Mouse (Mus musculus) erythroblast, embryonic 14.5 days (primary cell): ENCODE data around the gene Hdac7.

Experiments
- GATA1 ChIP-seq: IDR thresholded peaks from 2 replicates; pipeline ENCODE4 v1.6.1; 2012; ENCODE audit warnings: low read length, inconsistent platforms, mixed read lengths
- TAL1 ChIP-seq: IDR thresholded peaks from 3 replicates; pipeline ENCODE4 v1.6.1; 2012; ENCODE audit warnings: low read length, inconsistent platforms, mixed read lengths

DNA sequence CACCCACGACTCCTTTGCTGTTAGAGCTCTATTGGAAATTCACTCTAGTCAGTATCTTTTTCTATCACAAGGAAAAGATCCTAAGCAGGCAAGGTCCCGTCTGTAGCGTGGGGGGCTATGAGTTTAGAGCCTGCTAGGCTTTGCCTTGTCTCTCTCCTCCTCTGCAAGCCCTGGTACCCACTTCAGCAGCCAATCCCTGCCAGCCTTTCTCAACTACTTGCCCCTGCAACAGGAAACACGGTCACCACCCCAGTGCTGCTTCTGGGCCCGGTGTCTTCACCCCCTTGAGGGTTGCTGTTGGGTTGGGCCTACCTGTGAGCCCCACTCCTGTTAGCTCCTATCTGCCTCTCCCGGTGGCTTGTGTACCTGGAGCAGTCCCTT, 22.3 kb downstream of the Hdac7 start:
- no peak for TF ChIP-seq GATA1
- no peak for TF ChIP-seq TAL1
